Mouse (Mus musculus): Measurements from ENCODE around the gene Trex2.

The Trex2 gene

GRCm38 (mm10) chrX:73435252-73435651 lies at the start of gene Trex2:
Gene Trex2, minus strand, starts transcription at chrX:73435344.
- no peak for DNase-seq (ENCODE audit: low spot score in 2 of 2)

GRCm38 (mm10) chrX:73484870-73485269 lies 49.7 kb upstream of the Trex2 start:
- DNase-seq (ENCODE audit: low spot score in 2 of 2) = no peak

- DNase-seq (ENCODE audit: low spot score in 2 of 2) = no peak
These were observed 48.9 kb upstream of the Trex2 start for GRCm38 (mm10) chrX:73484076-73484475.

GRCm38 (mm10) chrX:73483484-73483810 lies 48.3 kb upstream of the Trex2 start, which contains the start of gene Bgn:
Gene Bgn, plus strand, starts transcription at chrX:73483602.
- DNase-seq (ENCODE audit: low spot score in 2 of 2) = no peak

GRCm38 (mm10) chrX:73482643-73483483 lies 47.7 kb upstream of the Trex2 start:
- no peak for DNase-seq (ENCODE audit: low spot score in 2 of 2)

GRCm38 (mm10) chrX:73480334-73480733 lies 45.2 kb upstream of the Trex2 start:
- no peak for DNase-seq (ENCODE audit: low spot score in 2 of 2)

- no peak for DNase-seq (ENCODE audit: low spot score in 2 of 2)
These were observed 44.5 kb upstream of the Trex2 start for GRCm38 (mm10) chrX:73479656-73480055.

- no peak for DNase-seq (ENCODE audit: low spot score in 2 of 2)
These were observed 42.4 kb upstream of the Trex2 start for GRCm38 (mm10) chrX:73477500-73477899.

- no peak for DNase-seq (ENCODE audit: low spot score in 2 of 2)
These were observed 41.5 kb upstream of the Trex2 start for GRCm38 (mm10) chrX:73476621-73477020.

GRCm38 (mm10) chrX:73475658-73476256 lies 40.6 kb upstream of the Trex2 start:
- no peak for DNase-seq (ENCODE audit: low spot score in 2 of 2)

GRCm38 (mm10) chrX:73474340-73475165 lies 39.4 kb upstream of the Trex2 start:
- DNase-seq (ENCODE audit: low spot score in 2 of 2) = no peak

GRCm38 (mm10) chrX:73471764-73472163 lies 36.6 kb upstream of the Trex2 start:
- DNase-seq (ENCODE audit: low spot score in 2 of 2) = no peak

- no peak for DNase-seq (ENCODE audit: low spot score in 2 of 2)
These were observed 33.6 kb upstream of the Trex2 start for GRCm38 (mm10) chrX:73468752-73469151.

GRCm38 (mm10) chrX:73468330-73468729 lies 33.2 kb upstream of the Trex2 start:
- no peak for DNase-seq (ENCODE audit: low spot score in 2 of 2)

- no peak for DNase-seq (ENCODE audit: low spot score in 2 of 2)
These were observed 32.5 kb upstream of the Trex2 start for GRCm38 (mm10) chrX:73467446-73468241.

- DNase-seq (ENCODE audit: low spot score in 2 of 2) = no peak
These were observed 30.5 kb upstream of the Trex2 start for GRCm38 (mm10) chrX:73465483-73466186.

GRCm38 (mm10) chrX:73460792-73461191 lies 25.6 kb upstream of the Trex2 start:
- no peak for DNase-seq (ENCODE audit: low spot score in 2 of 2)

GRCm38 (mm10) chrX:73458877-73459392 lies 23.8 kb upstream of the Trex2 start, which contains the start of gene Haus7:
Gene Haus7, minus strand, starts transcription at chrX:73459044.
- peak; percentile 89 to 92 for DNase-seq (ENCODE audit: low spot score in 2 of 2)

GRCm38 (mm10) chrX:73451949-73452348 lies 16.8 kb upstream of the Trex2 start:
- DNase-seq (ENCODE audit: low spot score in 2 of 2) = peak in 1 of 2 experiments; percentile 38

- DNase-seq (ENCODE audit: low spot score in 2 of 2) = no peak
These were observed 6.3 kb upstream of the Trex2 start for GRCm38 (mm10) chrX:73441428-73441827.

- DNase-seq (ENCODE audit: low spot score in 2 of 2) = no peak
These were observed 2.3 kb downstream of the Trex2 start for GRCm38 (mm10) chrX:73432850-73433249.
